Mouse (Mus musculus) hindbrain, embryonic 16.5 days (tissue): ENCODE data around the gene Esd. TPM values are rescaled to one million over a fixed set of nuclear protein-coding genes. Genes with fewer than 3 reads are reported as not detected.

Experiments used
- polyA plus RNA-seq: library from polyadenylated mRNA; unstranded; fragments of >200 nt; fragmentation: Nextera tagmentation; extraction: Ambion mirVana; gene quantifications from 2 replicates; pipeline ENCODE4 v1.2.1, GENCODE M21; 2015

Gene Esd
- polyA plus RNA-seq, 1 experiment from 2014 or later, result 217 TPM

Other genes starting within 250 kb of the Esd start
- gene Htr2a, start 91.5 kb upstream of the Esd start, polyA plus RNA-seq, result 3.8 and 4.6 TPM in 2 replicates
- 15.4 and 23.6 TPM in 2 replicates for gene Lrch1, start 215.6 kb downstream of the Esd start, polyA plus RNA-seq